Mouse (Mus musculus): ENCODE measurements around the gene Gabbr2. TPM values are rescaled to one million over a fixed set of nuclear protein-coding genes. Genes with fewer than 3 reads are reported as not detected.

Gene Gabbr2
- polyA plus RNA-seq, 1 experiment from 2014 or later = 0.12 TPM

- Histone ChIP-seq H3K36me3 (no peaks in the 10 kb centered on the region), H3K4me2 (no peak overlapping the region), H3K27ac (no peak overlapping the region), H3K9me3 (no peaks in the 10 kb centered on the region), H3K4me3 (replicated peaks) (no peak overlapping the region), H3K27me3 (replicated peaks) (no peaks in the 10 kb centered on the region), H3K9ac (no peak overlapping the region), H3K4me1 (no peaks in the 10 kb centered on the region)
- ATAC-seq (ENCODE audit: insufficient read depth, low FRiP score, low read depth) = no peak
- 69% methylated on average over 4 of the region's 4 CpGs for WGBS
Observed at GRCm38 (mm10) chr4:46956966-46957365, 34.7 kb downstream of the Gabbr2 start.

DNA sequence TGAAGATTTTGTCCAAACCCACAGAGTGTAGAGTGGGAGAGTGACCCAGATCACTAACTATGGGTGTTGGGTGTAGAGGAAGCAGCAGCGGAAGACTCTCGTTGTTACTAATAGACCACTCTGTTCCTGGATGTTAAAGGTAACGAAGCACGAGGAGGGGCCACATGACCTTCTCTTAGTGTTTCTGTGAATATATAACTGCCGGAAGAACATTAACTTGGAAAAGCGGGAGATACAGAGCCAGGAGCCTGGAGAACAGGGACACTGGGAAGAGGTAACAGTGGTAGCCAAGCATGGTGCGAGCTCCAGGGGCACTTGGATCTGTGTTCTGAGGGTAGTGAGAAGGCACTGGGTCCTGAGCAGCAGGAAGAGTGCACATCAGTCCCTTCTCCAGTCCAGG lies 38.7 kb downstream of the Gabbr2 start:
- Histone ChIP-seq H3K36me3 (no peaks in the 10 kb centered on the region), H3K4me3 (replicated peaks) (no peak overlapping the region), H3K27me3 (replicated peaks) (no peaks in the 10 kb centered on the region), H3K9me3 (no peaks in the 10 kb centered on the region), H3K4me2 (no peak overlapping the region), H3K27ac (no peak overlapping the region), H3K4me1 (no peaks in the 10 kb centered on the region), H3K9ac (no peak overlapping the region)
- WGBS = 84% methylated on average over 7 of the region's 7 CpGs
- ATAC-seq (ENCODE audit: insufficient read depth, low FRiP score, low read depth) = no peak

- no peaks in the 10 kb centered on the region for H3K4me1 ChIP-seq
- H3K27ac ChIP-seq = no peak overlapping the region
- no peaks in the 10 kb centered on the region for H3K36me3 ChIP-seq
- H3K4me2 ChIP-seq = no peak overlapping the region
- H3K9ac ChIP-seq = no peak overlapping the region
- no peak overlapping the region for H3K4me3 ChIP-seq (replicated peaks)
- no peak for ATAC-seq (ENCODE audit: insufficient read depth, low FRiP score, low read depth)
- WGBS = 77% methylated on average over 4 of the region's 4 CpGs
- H3K9me3 ChIP-seq = no peaks in the 10 kb centered on the region
- H3K27me3 ChIP-seq (replicated peaks) = no peaks in the 10 kb centered on the region
Observed at GRCm38 (mm10) chr4:46952562-46952961, 39.1 kb downstream of the Gabbr2 start.

- Histone ChIP-seq H3K4me1 (no peaks in the 10 kb centered on the region), H3K4me2 (no peak overlapping the region), H3K9me3 (no peaks in the 10 kb centered on the region), H3K27ac (no peak overlapping the region), H3K4me3 (replicated peaks) (no peak overlapping the region), H3K36me3 (no peaks in the 10 kb centered on the region), H3K27me3 (replicated peaks) (no peaks in the 10 kb centered on the region), H3K9ac (no peak overlapping the region)
- no peak for ATAC-seq (ENCODE audit: insufficient read depth, low FRiP score, low read depth)
- WGBS = 75% methylated on average over 3 of the region's 3 CpGs
Observed at GRCm38 (mm10) chr4:46934291-46934690, 57.4 kb downstream of the Gabbr2 start.

DNA sequence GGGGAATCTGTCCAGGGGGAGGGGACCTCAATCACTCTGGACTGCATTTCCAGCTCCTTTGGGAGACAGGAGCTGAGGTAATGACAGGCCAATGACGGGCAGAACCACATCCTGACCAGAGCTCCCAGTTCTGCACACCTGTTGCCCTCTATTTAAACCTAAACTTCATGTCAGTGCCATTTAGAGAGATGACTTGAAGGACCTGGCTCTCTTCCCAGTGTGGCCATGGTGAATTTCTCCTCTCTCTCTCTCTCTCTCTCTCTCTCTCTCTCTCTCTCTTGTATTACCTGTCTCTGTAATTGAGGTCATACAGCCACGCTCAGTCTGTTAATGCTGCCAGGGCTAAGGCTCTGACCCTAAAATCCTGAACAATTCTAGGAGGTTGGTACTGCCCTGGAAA lies 58.1 kb downstream of the Gabbr2 start:
- no peaks in the 10 kb centered on the region for H3K36me3 ChIP-seq
- no peak overlapping the region for H3K4me3 ChIP-seq (replicated peaks)
- no peaks in the 10 kb centered on the region for H3K9me3 ChIP-seq
- no peak overlapping the region for H3K4me2 ChIP-seq
- H3K9ac ChIP-seq = no peak overlapping the region
- ATAC-seq (ENCODE audit: insufficient read depth, low FRiP score, low read depth) = no peak
- no peaks in the 10 kb centered on the region for H3K4me1 ChIP-seq
- H3K27me3 ChIP-seq (replicated peaks) = no peaks in the 10 kb centered on the region
- H3K27ac ChIP-seq = no peak overlapping the region
- WGBS = 50% methylated on average over 2 of the region's 2 CpGs

GRCm38 (mm10) chr4:46931706-46932397 lies 59.8 kb downstream of the Gabbr2 start:
- ATAC-seq (ENCODE audit: insufficient read depth, low FRiP score, low read depth) = no peak
- no peak overlapping the region for H3K4me3 ChIP-seq (replicated peaks)
- no peaks in the 10 kb centered on the region for H3K4me1 ChIP-seq
- 73% methylated on average over 9 of the region's 9 CpGs for WGBS
- H3K9me3 ChIP-seq = no peaks in the 10 kb centered on the region
- no peak overlapping the region for H3K27ac ChIP-seq
- no peaks in the 10 kb centered on the region for H3K36me3 ChIP-seq
- H3K9ac ChIP-seq = no peak overlapping the region
- no peaks in the 10 kb centered on the region for H3K27me3 ChIP-seq (replicated peaks)
- no peak overlapping the region for H3K4me2 ChIP-seq

- H3K4me1 ChIP-seq = no peaks in the 10 kb centered on the region
- no peak overlapping the region for H3K4me3 ChIP-seq (replicated peaks)
- no peak overlapping the region for H3K27ac ChIP-seq
- H3K9me3 ChIP-seq = no peaks in the 10 kb centered on the region
- H3K27me3 ChIP-seq (replicated peaks) = no peaks in the 10 kb centered on the region
- no peak for ATAC-seq (ENCODE audit: insufficient read depth, low FRiP score, low read depth)
- no peaks in the 10 kb centered on the region for H3K36me3 ChIP-seq
- no peak overlapping the region for H3K9ac ChIP-seq
- no peak overlapping the region for H3K4me2 ChIP-seq
- 59% methylated on average over 3 of the region's 3 CpGs for WGBS
Observed at GRCm38 (mm10) chr4:46928112-46928511, 63.6 kb downstream of the Gabbr2 start.

DNA sequence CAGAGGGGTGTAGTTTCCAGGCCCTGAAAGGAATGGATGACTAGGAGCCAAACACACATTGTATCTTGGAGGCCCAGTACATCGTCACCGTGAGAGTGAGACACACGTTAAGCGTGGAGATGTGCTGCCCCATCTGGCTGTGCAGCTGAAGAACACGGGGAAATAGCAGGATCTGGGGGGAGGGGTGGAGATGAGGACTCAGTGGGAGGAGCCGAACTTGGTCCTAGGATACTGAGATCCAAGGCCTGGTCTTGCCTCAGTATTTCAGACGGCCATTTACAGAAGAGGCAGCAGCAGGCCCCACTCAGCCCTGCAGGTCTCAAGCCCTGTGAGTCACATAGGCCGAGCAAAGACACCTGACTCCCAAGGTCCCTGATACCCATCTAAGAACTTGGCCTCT lies 72.5 kb downstream of the Gabbr2 start:
- Histone ChIP-seq H3K9ac (no peak overlapping the region), H3K27me3 (replicated peaks) (no peaks in the 10 kb centered on the region), H3K4me1 (no peaks in the 10 kb centered on the region), H3K9me3 (no peaks in the 10 kb centered on the region), H3K4me3 (replicated peaks) (no peak overlapping the region), H3K4me2 (no peak overlapping the region), H3K36me3 (no peaks in the 10 kb centered on the region), H3K27ac (no peak overlapping the region)
- no peak for ATAC-seq (ENCODE audit: insufficient read depth, low FRiP score, low read depth)
- WGBS = 56% methylated on average over 8 of the region's 8 CpGs

GRCm38 (mm10) chr4:46916786-46917185 lies 74.9 kb downstream of the Gabbr2 start:
- ATAC-seq (ENCODE audit: insufficient read depth, low FRiP score, low read depth) = no peak
- Histone ChIP-seq H3K9ac (no peak overlapping the region), H3K27ac (no peak overlapping the region), H3K4me3 (replicated peaks) (no peak overlapping the region), H3K4me2 (no peak overlapping the region), H3K9me3 (no peaks in the 10 kb centered on the region), H3K4me1 (no peaks in the 10 kb centered on the region), H3K27me3 (replicated peaks) (no peaks in the 10 kb centered on the region), H3K36me3 (no peaks in the 10 kb centered on the region)
- whole genome bisulfite sequencing = 78% methylated on average over 6 of the region's 6 CpGs

DNA sequence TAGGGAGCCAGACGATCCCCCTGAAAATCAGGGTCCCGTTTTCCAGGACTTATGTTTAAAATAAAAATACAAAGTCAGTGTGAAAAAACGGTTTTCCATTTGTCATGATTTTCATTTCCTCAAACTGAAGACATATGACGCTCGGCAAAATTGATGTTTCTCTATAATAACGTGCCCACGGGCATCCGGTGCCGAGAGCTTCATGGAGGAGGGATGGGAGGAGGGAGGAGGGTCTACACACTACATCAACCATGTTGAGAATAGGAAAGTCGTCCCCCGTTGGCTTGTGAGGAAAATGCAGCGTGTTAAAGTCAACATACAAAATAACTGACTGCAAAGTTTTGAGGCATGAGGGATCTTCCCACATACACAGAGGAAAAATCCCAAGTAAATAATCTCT lies 75.7 kb downstream of the Gabbr2 start:
- Histone ChIP-seq H3K9ac (no peak overlapping the region), H3K4me3 (replicated peaks) (no peak overlapping the region), H3K9me3 (no peaks in the 10 kb centered on the region), H3K4me2 (no peak overlapping the region), H3K27ac (no peak overlapping the region), H3K36me3 (no peaks in the 10 kb centered on the region), H3K27me3 (replicated peaks) (no peaks in the 10 kb centered on the region), H3K4me1 (no peaks in the 10 kb centered on the region)
- 80% methylated on average over 12 of the region's 12 CpGs for WGBS
- ATAC-seq (ENCODE audit: insufficient read depth, low FRiP score, low read depth) = no peak

GRCm38 (mm10) chr4:46915476-46915875 lies 76.2 kb downstream of the Gabbr2 start:
- 88% methylated on average over 14 of the region's 14 CpGs for whole genome bisulfite sequencing
- H3K9ac ChIP-seq = no peak overlapping the region
- no peak overlapping the region for H3K27ac ChIP-seq
- H3K4me3 ChIP-seq (replicated peaks) = no peak overlapping the region
- no peak for ATAC-seq (ENCODE audit: insufficient read depth, low FRiP score, low read depth)
- H3K36me3 ChIP-seq = no peaks in the 10 kb centered on the region
- H3K27me3 ChIP-seq (replicated peaks) = no peaks in the 10 kb centered on the region
- H3K9me3 ChIP-seq = no peaks in the 10 kb centered on the region
- H3K4me2 ChIP-seq = no peak overlapping the region
- no peaks in the 10 kb centered on the region for H3K4me1 ChIP-seq

DNA sequence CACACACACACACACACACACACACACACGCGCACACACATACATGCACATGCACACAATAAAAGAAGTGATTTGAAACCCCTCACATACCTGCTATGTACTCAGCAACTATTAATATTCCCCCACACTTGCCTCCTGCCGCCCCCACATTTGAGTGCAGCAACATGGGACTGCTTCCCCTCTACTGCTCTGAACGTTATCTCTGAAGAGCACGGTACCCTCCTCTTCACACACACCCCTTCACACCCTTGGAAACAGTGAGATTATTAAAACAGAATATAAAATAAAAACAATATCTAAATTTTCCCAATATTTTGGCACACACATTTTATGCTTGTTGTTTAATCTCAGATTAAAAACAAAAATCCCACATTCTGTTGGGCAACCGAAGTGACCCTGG lies 77.1 kb downstream of the Gabbr2 start:
- H3K4me1 ChIP-seq = no peaks in the 10 kb centered on the region
- no peak overlapping the region for H3K27ac ChIP-seq
- WGBS = 84% methylated on average over 6 of the region's 6 CpGs
- no peak overlapping the region for H3K4me2 ChIP-seq
- no peak overlapping the region for H3K9ac ChIP-seq
- H3K27me3 ChIP-seq (replicated peaks) = no peaks in the 10 kb centered on the region
- H3K9me3 ChIP-seq = no peaks in the 10 kb centered on the region
- H3K4me3 ChIP-seq (replicated peaks) = no peak overlapping the region
- H3K36me3 ChIP-seq = no peaks in the 10 kb centered on the region
- no peak for ATAC-seq (ENCODE audit: insufficient read depth, low FRiP score, low read depth)
